ENCODE assay signal across 22 mouse cellular contexts in genomic region chr7:114090231-114090630, GRCm38 (mm10).
"Had no signal": no experiment of that assay in that cellular context is flagged by ENCODE, and none has a peak within 500 bp of the region (broad histone marks: within the 10 kb centered on the region; RNA-seq: fewer than 3 reads in every experiment).

No protein-coding gene starts in this region.

- H3K27ac ChIP-seq: heart, embryonic 10.5 days; hindbrain, embryonic 10.5 days; hindbrain, embryonic 12.5 days; hindbrain, embryonic 14.5 days; kidney, embryonic 15.5 days; kidney, postnatal 0 days; limb, embryonic 13.5 days; limb, embryonic 15.5 days; liver, embryonic 12.5 days; liver, embryonic 14.5 days had no signal

- H3K4me3 ChIP-seq: heart, embryonic 10.5 days; heart, embryonic 12.5 days; hindbrain, embryonic 10.5 days; hindbrain, embryonic 12.5 days; kidney, embryonic 15.5 days; limb, embryonic 13.5 days; limb, embryonic 15.5 days; liver, embryonic 12.5 days had no signal

- DNase-seq: gastrocnemius, postnatal 14 days; heart, adult 18-20 months; heart, postnatal 10 days; heart, postnatal 4 days; kidney, adult 11 months; kidney, adult 2 months; kidney, adult 9 months; kidney, postnatal 14 days; kidney, postnatal 36 days; layer of hippocampus, postnatal 36 days; left cerebral cortex, postnatal 4 days had no signal
